Mouse (Mus musculus) CD8-positive naive resting alpha-beta T cell, adult 2 months (primary cell): ENCODE measurements around the gene Gdpgp1.

ENCODE experiments used
- DNase-seq, 2 experiments: peaks; one replicate each; pipeline ENCODE4 v3.0.0; 2022; ENCODE audit warnings: low read depth in 2 of 2, low spot score in 2 of 2

Gene Gdpgp1

GRCm38 (mm10) chr7:80232489-80233029 lies at the start of gene Gdpgp1, which contains the start of gene Cib1:
Gene Gdpgp1, plus strand, starts transcription at chr7:80232865.
Gene Cib1, minus strand, starts transcription at chr7:80232813.
- DNase-seq: peak; percentile 97 to 98

GRCm38 (mm10) chr7:80183466-80183865 lies 49.2 kb upstream of the Gdpgp1 start:
- DNase-seq: no peak

GRCm38 (mm10) chr7:80183969-80184368 lies 48.7 kb upstream of the Gdpgp1 start:
- no peak for DNase-seq

- no peak for DNase-seq
Measured at GRCm38 (mm10) chr7:80184551-80184950, 48.1 kb upstream of the Gdpgp1 start.

- DNase-seq: no peak
Measured at GRCm38 (mm10) chr7:80184968-80185367, 47.7 kb upstream of the Gdpgp1 start.

GRCm38 (mm10) chr7:80186021-80186420 lies 46.6 kb upstream of the Gdpgp1 start:
- DNase-seq: no peak

GRCm38 (mm10) chr7:80186531-80187296 lies 46.0 kb upstream of the Gdpgp1 start, which contains the start of gene Sema4b:
Gene Sema4b, plus strand, starts transcription at chr7:80186841.
- peak in 1 of 2 experiments; percentile 64 for DNase-seq

GRCm38 (mm10) chr7:80187501-80187900 lies 45.2 kb upstream of the Gdpgp1 start:
- no peak for DNase-seq

- DNase-seq: no peak
Measured at GRCm38 (mm10) chr7:80188579-80189125, 44.0 kb upstream of the Gdpgp1 start.

GRCm38 (mm10) chr7:80189147-80189933 lies 43.3 kb upstream of the Gdpgp1 start:
- DNase-seq: no peak

- no peak for DNase-seq
Measured at GRCm38 (mm10) chr7:80191455-80191854, 41.2 kb upstream of the Gdpgp1 start.

GRCm38 (mm10) chr7:80192226-80193061 lies 40.2 kb upstream of the Gdpgp1 start:
- peak in 1 of 2 experiments; percentile 59 for DNase-seq

- no peak for DNase-seq
Measured at GRCm38 (mm10) chr7:80193941-80194739, 38.5 kb upstream of the Gdpgp1 start.

GRCm38 (mm10) chr7:80195146-80195545 lies 37.5 kb upstream of the Gdpgp1 start:
- DNase-seq: no peak

- DNase-seq: no peak
Measured at GRCm38 (mm10) chr7:80195576-80196263, 36.9 kb upstream of the Gdpgp1 start.

GRCm38 (mm10) chr7:80197371-80197770 lies 35.3 kb upstream of the Gdpgp1 start:
- no peak for DNase-seq

- peak in 1 of 2 experiments; percentile 52 for DNase-seq
Measured at GRCm38 (mm10) chr7:80197941-80198778, 34.5 kb upstream of the Gdpgp1 start.

GRCm38 (mm10) chr7:80198863-80199262 lies 33.8 kb upstream of the Gdpgp1 start:
- no peak for DNase-seq
